Mouse (Mus musculus) urinary bladder, adult 18-20 months (tissue): ENCODE results near the gene Akr1e1.
"Not testable (repeated sequence)": the region's sequence is repeated elsewhere in the genome, so short reads cannot be mapped to it uniquely, and the experiment has no call there.

Experiments used
- DNase-seq, 2 experiments: peaks; one replicate each; pipeline ENCODE4 v3.0.0; 2022; ENCODE audit warnings: low spot score in 2 of 2, mixed read lengths in 2 of 2

Gene Akr1e1

GRCm38 (mm10) chr13:4608961-4609409 lies at the start of gene Akr1e1:
Akr1e1 (minus strand) TSS chr13:4609174.
- DNase-seq = peak; percentile 74 to 88

DNA sequence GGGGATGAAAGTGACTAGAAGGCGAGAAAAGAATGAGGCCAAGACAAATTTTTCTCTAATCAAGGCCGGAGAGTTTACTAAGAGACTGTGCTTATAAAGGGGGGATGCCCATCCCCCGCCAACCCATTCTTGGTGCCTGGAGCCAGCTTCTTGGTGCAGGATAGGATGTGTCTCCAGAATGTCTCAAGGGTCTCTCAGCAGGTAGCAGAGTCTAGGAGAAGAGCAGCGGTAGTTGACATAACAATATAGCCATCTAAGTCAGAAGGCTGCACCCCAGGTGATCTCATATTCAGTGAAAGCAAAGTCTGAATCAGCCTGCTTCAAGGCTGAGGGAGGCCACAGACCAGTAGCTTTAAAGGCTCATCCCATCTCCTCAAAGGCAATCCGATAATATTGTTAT lies 49.4 kb upstream of the Akr1e1 start:
- DNase-seq = no peak

GRCm38 (mm10) chr13:4656277-4657146 lies 47.5 kb upstream of the Akr1e1 start:
- no peak for DNase-seq

DNA sequence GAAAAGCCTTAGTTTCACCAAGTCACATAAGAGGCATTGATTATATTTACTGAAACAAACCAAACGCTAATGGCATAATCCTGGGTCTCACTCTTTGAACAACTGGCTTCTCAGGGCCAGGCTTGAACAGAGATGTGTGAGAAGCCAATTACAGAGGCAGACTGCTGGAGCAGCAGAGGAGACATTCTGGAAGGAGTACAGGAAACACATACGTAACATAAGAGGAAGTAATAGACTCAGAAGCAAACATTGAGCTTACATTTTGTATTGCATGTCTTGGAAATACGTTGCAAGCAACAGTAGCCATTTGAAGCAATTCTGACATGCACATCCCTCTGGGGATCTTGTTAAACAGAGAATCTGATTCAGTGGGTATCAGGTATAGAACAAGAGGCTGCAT lies 41.2 kb upstream of the Akr1e1 start:
- DNase-seq = no peak

- DNase-seq = no peak
Observed at GRCm38 (mm10) chr13:4645248-4645647, 36.3 kb upstream of the Akr1e1 start.

- no peak for DNase-seq
Observed at GRCm38 (mm10) chr13:4610902-4611301, 1.9 kb upstream of the Akr1e1 start.

DNA sequence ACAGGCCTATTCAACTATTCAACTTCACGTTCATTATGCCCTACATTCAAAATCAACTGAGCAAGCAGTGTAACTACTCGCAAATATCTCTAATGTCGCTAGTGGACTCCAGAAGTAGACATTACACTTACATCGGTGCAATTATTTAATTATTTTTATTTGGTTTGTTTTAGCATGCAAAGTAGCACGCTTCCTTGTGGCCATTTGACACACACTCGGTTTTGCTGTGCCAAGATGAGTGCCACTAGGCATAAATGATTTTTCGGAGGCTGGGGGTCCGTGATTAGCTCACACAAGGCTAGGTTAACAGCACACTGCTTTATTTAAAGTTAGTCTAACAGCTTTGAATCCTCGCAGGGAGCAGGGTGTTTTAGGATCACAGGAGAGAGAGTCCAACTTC lies 444 bp downstream of the Akr1e1 start:
- DNase-seq = no peak

GRCm38 (mm10) chr13:4606821-4607220 lies 2.2 kb downstream of the Akr1e1 start:
- DNase-seq = no peak

DNA sequence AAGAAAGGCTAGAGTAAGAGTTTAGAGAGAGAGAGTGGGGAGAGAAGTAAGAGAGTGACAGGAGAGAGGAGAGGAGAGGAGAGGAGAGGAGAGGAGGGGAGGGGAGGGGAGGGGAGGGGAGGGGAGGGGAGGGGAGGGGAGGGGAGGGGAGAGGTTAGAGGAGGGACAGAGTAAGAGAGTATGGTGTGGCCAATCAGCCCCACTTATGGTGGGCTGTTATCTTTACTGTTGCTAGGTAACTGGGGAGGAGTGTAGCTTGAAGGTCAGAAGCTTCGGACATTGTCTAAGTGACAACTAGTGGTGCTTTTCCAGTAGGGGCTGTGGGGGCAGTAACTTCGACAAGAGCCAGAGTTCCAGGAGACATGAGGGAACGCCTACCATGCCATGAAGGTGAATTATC lies 5.5 kb downstream of the Akr1e1 start:
- DNase-seq = not testable (repeated sequence)

GRCm38 (mm10) chr13:4576921-4577320 lies 32.1 kb downstream of the Akr1e1 start:
- no peak for DNase-seq

DNA sequence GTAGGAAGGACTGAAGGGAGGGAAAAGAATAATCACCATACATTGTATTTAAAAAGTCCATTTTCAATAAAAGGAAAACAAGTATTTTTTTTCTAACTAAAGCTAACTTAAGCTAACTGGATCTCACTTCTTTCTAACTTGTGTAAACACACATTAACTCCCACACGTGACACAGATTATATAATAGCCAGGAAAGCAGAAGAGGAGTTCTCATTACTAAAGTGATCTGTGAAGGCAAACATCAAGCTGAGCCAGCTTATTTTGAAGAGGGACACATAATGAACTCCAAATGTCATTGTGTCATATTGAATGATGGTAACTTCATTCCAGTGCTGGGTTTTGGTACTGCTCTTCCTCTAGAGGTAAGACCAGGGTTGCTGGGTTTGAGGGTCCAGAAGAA lies 35.1 kb downstream of the Akr1e1 start, which contains the start of gene Akr1c21:
Gene Akr1c21 (plus strand): TSS at position 205 of the 400 bp plus-strand sequence.
- DNase-seq = no peak

DNA sequence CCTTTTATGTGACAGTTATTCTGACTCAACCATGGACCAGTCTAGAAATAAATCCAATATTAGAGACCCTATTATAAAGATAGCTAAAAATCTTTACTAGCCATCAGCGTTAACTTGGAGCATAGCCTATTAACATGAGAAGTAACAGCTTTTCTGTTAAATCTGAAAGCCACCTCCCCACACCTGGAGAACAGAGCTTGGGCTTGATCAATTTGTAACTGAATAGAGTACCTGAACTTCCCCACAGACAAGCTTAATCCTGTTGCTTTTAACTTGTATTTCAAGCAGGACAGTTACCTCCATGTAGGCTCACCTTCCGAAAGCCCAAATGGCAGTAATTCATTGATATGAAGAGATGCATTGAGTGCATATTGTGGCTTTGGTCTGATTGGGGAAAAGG lies 43.0 kb downstream of the Akr1e1 start:
- no peak for DNase-seq

GRCm38 (mm10) chr13:4560500-4560899 lies 48.5 kb downstream of the Akr1e1 start:
- DNase-seq = no peak

DNA sequence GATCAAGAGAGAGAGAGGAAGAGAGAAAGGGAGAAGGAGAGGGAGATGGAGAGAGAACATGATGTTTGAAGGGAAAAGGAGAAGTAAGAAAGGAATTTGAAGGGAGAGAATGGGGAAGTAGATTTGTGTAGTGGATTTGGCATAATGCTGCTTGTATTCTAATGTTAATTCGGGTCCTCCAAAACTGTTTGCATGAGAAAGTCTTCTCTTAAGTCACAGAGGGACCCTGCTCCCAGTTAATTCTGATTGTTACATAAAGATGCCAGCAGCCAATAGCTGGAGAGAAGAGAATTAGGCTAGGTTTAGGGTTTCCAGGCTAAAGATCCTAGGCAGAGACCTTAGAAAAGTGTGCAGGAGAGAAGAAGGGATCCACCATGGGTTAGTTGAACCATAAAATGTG lies 49.8 kb downstream of the Akr1e1 start:
- DNase-seq = no peak
